Mouse (Mus musculus) limb, embryonic 11.5 days (tissue): ENCODE measurements around the gene Pgpep1. TPM values are rescaled to one million over a fixed set of nuclear protein-coding genes. Genes with fewer than 3 reads are reported as not detected.

ENCODE experiments used
- ATAC-seq: fragments of 200-750 bp; cut with Nextera tagmentation; 2 replicates; pipeline ENCODE4 v1.8.0; 2017; ENCODE audit warnings: low read depth; ENCODE audit not compliant: insufficient number of reproducible peaks, low FRiP score, low TSS enrichment
- DNase-seq: peaks from one replicate; pipeline ENCODE4 v3.0.0-alpha.2; 2015; ENCODE audit warnings: low spot score
- H3K27ac ChIP-seq: fragments of 300-500 bp; sonication (generic); replicated peaks from 2 replicates; pipeline ENCODE4 v1.5.1; 2014; ENCODE audit warnings: low read depth, mild to moderate bottlenecking, low read length
- H3K27me3 ChIP-seq: fragments of 300-500 bp; sonication (generic); 2 replicates; pipeline ENCODE4 v1.6.1; 2014; ENCODE audit warnings: mild to moderate bottlenecking, low read length, mixed read lengths; ENCODE audit not compliant: control insufficient read depth, insufficient read depth
- H3K36me3 ChIP-seq: fragments of 300-500 bp; sonication (generic); 2 replicates; pipeline ENCODE4 v1.6.1; 2014; ENCODE audit warnings: mild to moderate bottlenecking, low read length, moderate library complexity, mixed read lengths; ENCODE audit not compliant: control insufficient read depth, insufficient read depth
- H3K4me1 ChIP-seq: fragments of 300-500 bp; sonication (generic); 2 replicates; pipeline ENCODE4 v1.6.1; 2014; ENCODE audit warnings: low read length, mixed read lengths; ENCODE audit not compliant: control insufficient read depth, insufficient read depth
- H3K4me2 ChIP-seq: fragments of 300-500 bp; sonication (generic); 2 replicates; pipeline ENCODE4 v1.6.1; 2014; ENCODE audit warnings: low read depth, mild to moderate bottlenecking, moderate library complexity; ENCODE audit not compliant: severe bottlenecking
- H3K4me3 ChIP-seq: fragments of 300-500 bp; sonication (generic); 2 replicates; pipeline ENCODE4 v1.5.1; 2014; ENCODE audit warnings: low read depth, low read length
- H3K9ac ChIP-seq: fragments of 300-500 bp; sonication (generic); 2 replicates; pipeline ENCODE4 v1.6.1; 2014; ENCODE audit warnings: mild to moderate bottlenecking, low read length
- H3K9me3 ChIP-seq: fragments of 300-500 bp; sonication (generic); 2 replicates; pipeline ENCODE4 v1.6.1; 2016; ENCODE audit warnings: low read length; ENCODE audit not compliant: control insufficient read depth
- WGBS: fragments of 180-500 bp; shearing (Covaris S2); extraction: QIAGEN DNeasy Blood & Tissue Kit; methylation state at CpG from one replicate; pipeline ENCODE4 v1.1.7; 2014; 5-methylcytosine and 5-hydroxymethylcytosine counted together
- polyA plus RNA-seq: library from polyadenylated mRNA; unstranded; fragments of >200 nt; fragmentation: Nextera tagmentation; extraction: Ambion mirVana; gene quantifications from 2 replicates; pipeline ENCODE4 v1.2.1, GENCODE M21; 2014

Pgpep1 gene
- polyA plus RNA-seq, 1 experiment from 2014 or later: 59.4 TPM

DNA sequence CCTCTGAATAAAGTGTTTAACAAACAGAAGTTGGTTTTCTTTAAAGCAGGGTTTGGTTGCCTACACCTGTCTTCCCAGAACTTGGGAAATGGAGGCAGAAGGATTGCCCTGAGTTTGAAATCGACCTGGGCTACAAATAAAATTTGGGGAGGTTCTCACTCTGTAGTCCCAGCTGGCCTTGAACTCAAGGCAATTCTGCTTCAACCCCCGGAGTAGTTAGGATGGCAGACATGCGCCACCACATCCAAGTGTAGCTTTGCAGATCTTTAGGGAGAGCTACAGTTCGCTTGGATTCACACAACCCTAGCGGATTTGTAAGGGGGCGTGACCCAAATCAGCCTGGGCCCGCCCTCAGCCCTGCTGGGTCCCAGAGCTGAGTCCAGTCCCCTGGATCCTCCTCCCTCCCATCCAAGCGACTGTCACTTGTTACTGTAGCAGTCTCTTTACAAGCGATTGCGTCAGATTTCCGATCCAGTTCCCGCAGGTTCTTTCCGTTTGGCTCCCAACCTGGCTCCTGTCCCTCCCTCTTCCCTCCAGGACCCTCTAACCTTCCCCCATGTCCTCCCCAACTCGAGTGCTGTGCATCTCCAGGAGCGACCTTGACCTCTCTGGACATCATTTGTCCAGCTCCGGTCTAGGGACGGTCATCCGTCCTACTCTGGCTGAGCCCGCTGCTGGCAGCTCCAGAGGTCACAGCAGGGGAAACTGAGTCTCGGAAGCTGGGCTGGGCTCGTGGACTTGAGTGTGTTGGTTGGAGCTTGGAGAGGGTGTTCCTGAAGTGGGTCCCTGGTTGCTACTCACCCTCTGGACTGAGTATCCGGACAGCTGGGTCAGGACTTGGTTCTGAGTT, 29.4 kb downstream of the Pgpep1 start:
- H3K9ac ChIP-seq: no peak overlapping the region
- H3K9me3 ChIP-seq: no peaks in the 10 kb centered on the region
- no peak overlapping the region for H3K27ac ChIP-seq
- H3K36me3 ChIP-seq: no peaks in the 10 kb centered on the region
- DNase-seq (peak; percentile 54), ATAC-seq (peak; percentile 52)
- no peak overlapping the region for H3K4me3 ChIP-seq
- 11% methylated on average over 22 of the region's 22 CpGs for WGBS
- peaks cover 11% of the 10 kb centered on the region for H3K27me3 ChIP-seq
- peaks cover 9% of the 10 kb centered on the region; the same call in 1 of the 2 replicates for H3K4me1 ChIP-seq
- peak overlapping the region; percentile 61; the same call in 1 of the 2 replicates for H3K4me2 ChIP-seq

DNA sequence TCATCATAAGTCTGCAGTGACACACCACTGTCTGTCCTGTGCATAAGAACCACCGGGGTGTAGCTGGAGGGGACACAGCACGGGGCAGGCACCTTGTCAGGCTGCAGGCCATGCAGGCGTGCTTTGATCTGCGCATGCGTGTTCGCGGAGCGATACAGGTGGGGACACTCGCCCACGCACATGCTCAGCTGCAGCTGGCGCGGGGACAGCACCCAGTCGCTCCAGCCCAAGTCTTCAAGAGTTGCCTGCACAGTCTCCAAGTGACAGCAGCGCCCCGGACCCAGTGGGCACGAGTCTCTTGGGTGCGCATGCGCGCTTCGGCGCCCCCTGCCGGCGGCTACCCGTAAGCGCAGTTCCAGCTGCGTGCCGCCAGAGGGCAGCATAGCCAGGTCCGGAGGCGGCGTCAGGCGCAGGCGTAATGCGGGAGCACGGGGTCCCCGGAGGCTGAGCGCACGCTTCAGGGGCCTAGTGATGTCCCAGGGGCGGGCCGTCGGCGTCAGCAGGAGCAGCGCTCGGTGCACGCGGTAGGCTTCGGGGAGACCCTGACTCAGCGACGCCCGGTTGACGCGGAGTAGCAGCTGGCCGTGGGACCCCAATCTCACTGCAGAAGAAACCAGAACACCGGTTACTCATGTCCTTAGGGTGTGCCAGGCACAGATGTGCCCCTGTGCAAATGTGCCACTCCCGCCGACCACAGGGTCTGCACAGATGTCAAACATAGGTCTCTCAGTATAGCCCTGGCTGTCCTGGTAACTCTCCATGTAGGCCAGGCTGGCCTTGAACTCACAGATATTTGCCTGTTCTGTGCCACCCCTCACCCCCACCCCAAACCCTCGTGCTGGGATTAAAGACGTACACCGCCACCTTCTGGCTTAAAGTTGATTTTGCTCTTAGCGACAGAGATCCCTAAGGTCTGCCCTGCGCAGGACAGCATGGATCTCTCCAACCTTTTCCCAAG, 30.3 kb downstream of the Pgpep1 start:
- peak overlapping the region; percentile 61 for H3K4me2 ChIP-seq
- peak; percentile 94 for DNase-seq
- WGBS: under 1% methylated on average over 60 of the region's 60 CpGs
- H3K27me3 ChIP-seq: peaks cover 11% of the 10 kb centered on the region
- no peaks in the 10 kb centered on the region for H3K9me3 ChIP-seq
- peak overlapping the region; percentile 49 for H3K9ac ChIP-seq
- no peaks in the 10 kb centered on the region for H3K36me3 ChIP-seq
- ATAC-seq: peak; percentile 84
- H3K4me3 ChIP-seq: peak overlapping the region; percentile 40
- peaks cover 9% of the 10 kb centered on the region; the same call in 1 of the 2 replicates for H3K4me1 ChIP-seq
- 0 out of 2 replicates have a peak overlapping the region, but pooled peaks have one; percentile 14 for H3K27ac ChIP-seq

DNA sequence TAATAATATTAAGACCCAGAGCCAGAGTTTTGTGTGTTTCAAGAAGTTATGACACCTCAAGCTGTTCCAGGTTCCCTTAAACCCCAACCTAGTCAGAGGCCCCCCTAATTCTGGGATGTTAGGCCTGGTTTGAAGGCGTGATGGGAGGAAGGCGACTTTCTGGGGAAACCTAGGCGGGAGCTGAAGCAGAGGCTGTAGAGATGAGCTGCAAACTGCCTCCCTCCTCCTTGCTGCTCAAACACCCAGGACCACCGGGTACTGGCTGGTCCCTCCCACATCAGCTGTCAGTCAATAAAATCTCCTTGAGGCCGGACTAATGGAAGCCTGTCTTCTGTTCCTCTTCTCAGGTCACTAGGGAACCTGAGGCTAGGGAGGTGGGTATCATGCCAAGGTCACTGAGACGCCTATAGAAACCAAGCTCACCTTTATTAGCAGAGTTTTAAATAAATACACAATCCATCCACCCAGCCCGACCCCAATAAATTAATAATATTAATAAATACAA, 31.1 kb downstream of the Pgpep1 start:
- 56% methylated on average over 7 of the region's 7 CpGs for WGBS
- peak overlapping the region; percentile 49; the same call in 1 of the 2 replicates for H3K9ac ChIP-seq
- ATAC-seq: no peak

DNA sequence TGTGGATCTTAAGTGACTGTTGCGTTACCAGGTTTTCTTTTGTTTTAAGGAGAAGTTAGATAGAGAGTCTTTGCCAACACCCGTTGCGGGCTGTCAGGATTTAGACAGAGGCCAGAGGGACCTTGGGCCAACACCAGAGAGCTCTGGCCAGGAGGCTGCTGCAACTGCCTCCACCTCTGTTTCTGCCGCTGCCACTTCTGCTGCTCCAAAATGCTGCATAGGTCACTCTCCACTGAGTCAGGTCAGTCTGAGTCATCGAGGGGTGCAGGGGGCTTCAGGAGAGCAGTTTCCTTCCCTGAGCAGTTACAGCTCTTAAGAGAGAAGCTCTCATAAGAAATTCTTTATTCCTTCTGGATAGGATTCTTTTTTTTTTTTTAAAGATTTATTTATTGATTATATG, 33.1 kb downstream of the Pgpep1 start:
- Histone ChIP-seq H3K9me3 (no peaks in the 10 kb centered on the region), H3K27ac (no peak overlapping the region), H3K4me3 (no peak overlapping the region), H3K9ac (no peak overlapping the region), H3K27me3 (peaks cover 8% of the 10 kb centered on the region), H3K36me3 (no peaks in the 10 kb centered on the region), H3K4me2 (no peak overlapping the region), H3K4me1 (peaks cover 9% of the 10 kb centered on the region; the same call in 1 of the 2 replicates)
- 90% methylated on average over 5 of the region's 5 CpGs for WGBS
- DNase-seq (no peak), ATAC-seq (no peak)

More for the DNA sequence above, 31.1 kb downstream of the Pgpep1 start:
- no peaks in the 10 kb centered on the region for H3K36me3 ChIP-seq
- H3K4me1 ChIP-seq: peaks cover 9% of the 10 kb centered on the region; the same call in 1 of the 2 replicates
- peak overlapping the region; percentile 40; the same call in 1 of the 2 replicates for H3K4me3 ChIP-seq
- no peak overlapping the region for H3K27ac ChIP-seq
- H3K27me3 ChIP-seq: peaks cover 11% of the 10 kb centered on the region
- DNase-seq: no peak
- no peaks in the 10 kb centered on the region for H3K9me3 ChIP-seq
- peak overlapping the region; percentile 61 for H3K4me2 ChIP-seq

DNA sequence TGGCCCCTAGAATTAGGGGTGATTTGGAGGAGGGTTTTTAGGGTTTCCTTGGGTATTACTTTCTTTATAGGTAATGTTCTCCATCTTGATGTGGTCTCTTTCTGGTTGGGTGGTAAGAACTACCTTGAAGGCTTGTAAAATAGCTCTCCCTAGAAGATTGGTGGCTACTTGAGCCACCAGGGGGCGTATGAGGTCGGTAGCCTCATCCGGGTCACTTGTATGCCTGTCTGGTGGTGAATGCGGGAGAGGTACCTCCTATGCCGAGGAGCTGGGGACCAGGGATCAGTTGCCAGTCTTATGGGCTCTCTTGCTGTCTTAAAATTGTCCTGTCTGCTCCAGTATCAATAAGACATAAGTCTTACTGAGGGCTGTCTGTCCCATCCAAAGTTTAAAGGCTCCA, 35.1 kb downstream of the Pgpep1 start:
- no peak overlapping the region for H3K27ac ChIP-seq
- no peaks in the 10 kb centered on the region for H3K36me3 ChIP-seq
- H3K27me3 ChIP-seq: no peaks in the 10 kb centered on the region
- H3K9me3 ChIP-seq: no peaks in the 10 kb centered on the region
- no peak overlapping the region for H3K4me2 ChIP-seq
- H3K4me3 ChIP-seq: no peak overlapping the region
- WGBS: 27% methylated on average over 5 of the region's 5 CpGs
- H3K4me1 ChIP-seq: peaks cover 9% of the 10 kb centered on the region; the same call in 1 of the 2 replicates
- H3K9ac ChIP-seq: no peak overlapping the region
- DNase-seq (peak; percentile 85), ATAC-seq (no peak)

DNA sequence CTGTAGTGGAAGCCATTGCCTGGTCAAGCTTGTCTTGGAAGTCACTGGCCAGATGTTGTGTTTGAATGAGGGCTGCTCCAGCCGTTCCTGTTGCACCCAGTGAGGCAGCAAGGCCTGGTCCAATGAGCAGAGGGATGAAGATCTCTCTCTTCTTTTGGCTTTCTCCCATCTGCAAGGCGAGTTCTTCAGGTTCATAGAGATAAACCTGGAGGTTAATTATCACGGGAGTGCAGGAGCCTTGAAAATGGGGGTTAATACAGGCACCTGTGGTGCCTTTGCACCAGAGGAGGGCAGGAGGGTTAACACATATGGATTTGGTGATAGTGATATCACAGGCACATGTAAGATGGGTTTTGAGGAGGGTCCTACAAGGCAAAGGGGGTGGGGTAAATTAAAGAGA, 38.0 kb downstream of the Pgpep1 start:
- no peaks in the 10 kb centered on the region for H3K9me3 ChIP-seq
- 67% methylated on average over 3 of the region's 3 CpGs for WGBS
- H3K4me3 ChIP-seq: no peak overlapping the region
- no peaks in the 10 kb centered on the region for H3K27me3 ChIP-seq
- H3K36me3 ChIP-seq: no peaks in the 10 kb centered on the region
- ATAC-seq (no peak), DNase-seq (no peak)
- H3K9ac ChIP-seq: no peak overlapping the region
- peaks cover 3% of the 10 kb centered on the region; the same call in 1 of the 2 replicates for H3K4me1 ChIP-seq
- no peak overlapping the region for H3K27ac ChIP-seq
- H3K4me2 ChIP-seq: no peak overlapping the region

DNA sequence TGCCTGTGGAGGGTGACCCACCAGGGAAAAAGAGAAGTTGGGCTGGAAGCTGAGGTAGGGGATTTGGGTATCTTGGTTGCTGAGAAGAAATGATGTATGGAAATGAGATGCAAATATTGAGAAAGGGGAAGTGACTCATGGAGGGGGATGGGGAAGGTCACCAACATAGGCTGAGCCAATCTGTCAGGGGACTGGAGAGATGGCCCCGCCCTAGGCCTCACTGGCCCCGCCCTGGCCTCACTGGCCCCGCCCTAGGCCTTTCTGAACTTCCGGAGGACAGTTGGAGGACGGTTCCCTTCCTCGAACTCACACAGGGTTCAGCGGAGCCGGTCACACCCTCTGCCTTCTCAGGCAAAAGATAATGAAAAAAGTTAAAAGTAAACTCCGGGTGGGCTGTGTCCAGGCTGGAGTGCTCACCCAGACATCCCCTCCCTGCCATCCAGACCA, 41.3 kb downstream of the Pgpep1 start:
- Histone ChIP-seq H3K4me3 (no peak overlapping the region), H3K9ac (no peak overlapping the region), H3K4me1 (peaks cover 3% of the 10 kb centered on the region; the same call in 1 of the 2 replicates), H3K27me3 (no peaks in the 10 kb centered on the region), H3K4me2 (no peak overlapping the region), H3K36me3 (no peaks in the 10 kb centered on the region), H3K9me3 (no peaks in the 10 kb centered on the region), H3K27ac (no peak overlapping the region)
- ATAC-seq: no peak; the same call in 1 of the 2 replicates
- 39% methylated on average over 9 of the region's 9 CpGs for WGBS
- DNase-seq: no peak

DNA sequence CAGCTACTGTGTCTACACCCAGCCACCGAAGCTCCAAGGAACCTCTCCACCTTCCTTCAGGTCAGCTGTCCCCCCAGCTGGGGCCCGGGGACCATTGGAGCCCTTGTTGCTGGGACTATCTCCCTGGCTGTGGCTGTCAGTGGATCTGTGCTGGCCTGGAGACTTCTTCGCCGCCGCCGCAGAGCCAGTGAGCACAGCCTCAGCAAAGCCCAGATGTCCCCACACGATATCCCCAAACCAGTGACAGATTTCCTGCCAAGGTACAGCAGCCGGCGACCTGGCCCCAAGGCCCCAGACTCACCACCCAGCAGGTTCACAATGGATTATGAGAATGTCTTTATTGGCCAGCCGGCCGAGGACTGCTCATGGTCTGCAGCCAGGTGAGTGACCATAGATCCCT, 42.2 kb downstream of the Pgpep1 start:
- WGBS: 75% methylated on average over 11 of the region's 11 CpGs
- H3K4me3 ChIP-seq: no peak overlapping the region
- ATAC-seq (no peak), DNase-seq (no peak)
- H3K27me3 ChIP-seq: no peaks in the 10 kb centered on the region
- H3K4me1 ChIP-seq: peaks cover 3% of the 10 kb centered on the region; the same call in 1 of the 2 replicates
- no peaks in the 10 kb centered on the region for H3K36me3 ChIP-seq
- no peak overlapping the region for H3K27ac ChIP-seq
- H3K9me3 ChIP-seq: no peaks in the 10 kb centered on the region
- H3K4me2 ChIP-seq: 0 out of 2 replicates have a peak overlapping the region, but pooled peaks have one; percentile 13
- H3K9ac ChIP-seq: no peak overlapping the region
